Mouse (Mus musculus): ENCODE data around the gene Rgs19. TPM values are rescaled to one million over a fixed set of nuclear protein-coding genes. Genes with fewer than 3 reads are reported as not detected.

Gene Rgs19
- polyA plus RNA-seq, 1 experiment, result 260 TPM

DNA sequence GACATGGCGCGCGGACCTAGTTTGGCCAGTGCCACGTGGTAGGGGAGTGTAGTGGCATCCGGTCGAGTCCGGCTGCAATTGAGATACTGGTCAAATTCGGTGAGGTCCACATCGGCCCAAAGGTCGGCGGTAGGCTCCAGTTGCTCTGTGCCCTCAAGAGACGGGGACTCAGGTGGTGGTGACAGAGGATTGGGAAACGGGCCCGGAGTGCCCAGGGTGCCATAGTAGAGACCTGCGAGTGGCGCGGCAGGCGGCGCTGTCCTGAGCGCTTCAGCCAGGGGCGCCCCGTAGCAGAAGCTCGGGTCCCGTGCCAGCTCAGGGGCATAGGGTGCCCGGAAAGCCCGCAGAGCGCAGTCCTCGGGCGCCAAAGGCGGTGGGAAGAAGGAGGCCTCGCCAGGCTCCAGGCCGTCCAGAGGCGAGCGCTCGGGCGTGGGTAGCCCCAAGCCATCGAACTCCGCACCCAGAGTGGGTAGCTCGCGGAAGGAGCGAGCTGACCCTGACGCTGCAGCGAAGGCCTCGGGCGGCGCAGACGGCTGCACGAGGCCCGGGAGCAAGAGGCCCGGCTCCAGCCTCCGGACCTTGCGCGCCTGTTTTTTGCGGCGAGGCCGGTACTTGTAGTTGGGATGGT is 23.4 kb downstream of the Rgs19 start:
- Histone ChIP-seq H3K27ac (ENCODE audit: control insufficient read depth, insufficient read depth, low read length) (no peak overlapping the region), H3K4me3 (ENCODE audit: control insufficient read depth, insufficient read depth, low read length) (no peak overlapping the region), H3K36me3 (ENCODE audit: control insufficient read depth, insufficient read depth, low read length) (no peaks in the 10 kb centered on the region), H3K27me3 (ENCODE audit: control insufficient read depth, insufficient read depth, low read length) (peaks cover 16% of the 10 kb centered on the region; the same call in 1 of the 2 replicates), H3K4me1 (replicated peaks; ENCODE audit: control insufficient read depth, insufficient read depth, low read length) (no peaks in the 10 kb centered on the region)
- DNase-seq, result no peak
- TF ChIP-seq POLR2A (IDR thresholded peaks at IDR 0.05; ENCODE audit: control insufficient read depth, extremely low read depth, insufficient read depth, low read length, poor library complexity) (no peak), CTCF (IDR thresholded peaks at IDR 0.05; ENCODE audit: borderline replicate concordance, control insufficient read depth, extremely low read depth, insufficient read depth, low read length, poor library complexity) (no peak)
- WGBS, result 14% methylated on average over 56 of the region's 56 CpGs

DNA sequence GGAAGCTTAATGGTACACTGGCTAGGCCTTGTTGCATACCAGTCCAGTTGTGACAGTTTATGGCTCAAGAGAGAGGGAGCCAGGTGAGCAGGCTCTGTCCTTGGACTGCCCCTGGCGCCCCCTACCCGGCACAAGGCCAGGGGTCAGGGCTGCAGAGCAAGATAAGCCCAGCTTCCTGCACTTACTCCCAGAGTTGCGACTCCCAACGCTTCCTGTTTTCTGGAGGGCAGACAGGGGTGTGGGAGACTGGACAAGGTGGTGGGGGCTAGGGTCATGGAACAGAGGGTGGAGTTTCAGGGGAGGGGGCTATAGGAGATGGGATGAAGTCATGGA is 30.5 kb downstream of the Rgs19 start:
- TF ChIP-seq CTCF (IDR thresholded peaks at IDR 0.05; ENCODE audit: borderline replicate concordance, control insufficient read depth, extremely low read depth, insufficient read depth, low read length, poor library complexity) (no peak), POLR2A (IDR thresholded peaks at IDR 0.05; ENCODE audit: control insufficient read depth, extremely low read depth, insufficient read depth, low read length, poor library complexity) (no peak)
- Histone ChIP-seq H3K27me3 (ENCODE audit: control insufficient read depth, insufficient read depth, low read length) (no peaks in the 10 kb centered on the region), H3K27ac (ENCODE audit: control insufficient read depth, insufficient read depth, low read length) (no peak overlapping the region; the same call in 1 of the 2 replicates), H3K4me1 (replicated peaks; ENCODE audit: control insufficient read depth, insufficient read depth, low read length) (peaks cover 13% of the 10 kb centered on the region), H3K4me3 (ENCODE audit: control insufficient read depth, insufficient read depth, low read length) (no peak overlapping the region), H3K36me3 (ENCODE audit: control insufficient read depth, insufficient read depth, low read length) (no peaks in the 10 kb centered on the region)
- 45% methylated on average over 4 of the region's 4 CpGs for WGBS
- DNase-seq, result no peak

- H3K4me1 ChIP-seq (replicated peaks; ENCODE audit: control insufficient read depth, insufficient read depth, low read length), result peaks cover 13% of the 10 kb centered on the region
- no peak for DNase-seq
These were observed 31.0 kb downstream of the Rgs19 start for GRCm38 (mm10) chr2:181662620-181663297.

DNA sequence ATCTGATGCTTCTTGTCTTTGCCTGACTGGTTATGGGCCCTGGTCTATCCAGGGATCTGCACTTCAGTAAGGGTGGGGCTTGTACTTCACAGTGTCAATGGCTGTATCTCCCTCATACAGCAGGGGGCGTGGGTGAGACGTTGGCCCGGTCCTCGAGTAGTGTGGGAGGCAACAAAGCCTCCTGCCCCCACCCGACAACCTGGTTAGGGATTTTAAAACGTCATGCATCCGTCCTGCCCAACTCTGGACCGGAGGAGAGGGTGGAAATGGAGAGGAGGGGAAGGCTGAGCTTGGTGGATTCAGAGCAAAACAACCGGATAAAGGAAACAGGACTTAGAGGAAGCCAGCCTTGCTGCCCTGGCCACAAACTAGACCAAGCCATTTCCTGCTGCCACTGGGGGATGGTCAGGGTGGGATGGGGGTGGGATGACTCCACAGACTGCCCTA is 34.1 kb downstream of the Rgs19 start:
- H3K27ac ChIP-seq (ENCODE audit: control insufficient read depth, insufficient read depth, low read length), result no peak overlapping the region
- TF ChIP-seq POLR2A (IDR thresholded peaks at IDR 0.05; ENCODE audit: control insufficient read depth, extremely low read depth, insufficient read depth, low read length, poor library complexity) (no peak), CTCF (IDR thresholded peaks at IDR 0.05; ENCODE audit: borderline replicate concordance, control insufficient read depth, extremely low read depth, insufficient read depth, low read length, poor library complexity) (peak; percentile 62; the same call in 1 of the 2 replicates)
- DNase-seq, result peak; percentile 80
- H3K4me1 ChIP-seq (replicated peaks; ENCODE audit: control insufficient read depth, insufficient read depth, low read length), result peaks cover 13% of the 10 kb centered on the region
- peaks cover 17% of the 10 kb centered on the region for H3K36me3 ChIP-seq (ENCODE audit: control insufficient read depth, insufficient read depth, low read length)
- no peaks in the 10 kb centered on the region for H3K27me3 ChIP-seq (ENCODE audit: control insufficient read depth, insufficient read depth, low read length)
- no peak overlapping the region for H3K4me3 ChIP-seq (ENCODE audit: control insufficient read depth, insufficient read depth, low read length)
- WGBS, result 3% methylated on average over 9 of the region's 9 CpGs

More at GRCm38 (mm10) chr2:181662620-181663297, 31.0 kb downstream of the Rgs19 start:
- Histone ChIP-seq H3K36me3 (ENCODE audit: control insufficient read depth, insufficient read depth, low read length) (no peaks in the 10 kb centered on the region), H3K27ac (ENCODE audit: control insufficient read depth, insufficient read depth, low read length) (no peak overlapping the region), H3K27me3 (ENCODE audit: control insufficient read depth, insufficient read depth, low read length) (no peaks in the 10 kb centered on the region), H3K4me3 (ENCODE audit: control insufficient read depth, insufficient read depth, low read length) (no peak overlapping the region)
- TF ChIP-seq POLR2A (IDR thresholded peaks at IDR 0.05; ENCODE audit: control insufficient read depth, extremely low read depth, insufficient read depth, low read length, poor library complexity) (no peak), CTCF (IDR thresholded peaks at IDR 0.05; ENCODE audit: borderline replicate concordance, control insufficient read depth, extremely low read depth, insufficient read depth, low read length, poor library complexity) (no peak)
- 90% methylated on average over 3 of the region's 3 CpGs for WGBS

DNA sequence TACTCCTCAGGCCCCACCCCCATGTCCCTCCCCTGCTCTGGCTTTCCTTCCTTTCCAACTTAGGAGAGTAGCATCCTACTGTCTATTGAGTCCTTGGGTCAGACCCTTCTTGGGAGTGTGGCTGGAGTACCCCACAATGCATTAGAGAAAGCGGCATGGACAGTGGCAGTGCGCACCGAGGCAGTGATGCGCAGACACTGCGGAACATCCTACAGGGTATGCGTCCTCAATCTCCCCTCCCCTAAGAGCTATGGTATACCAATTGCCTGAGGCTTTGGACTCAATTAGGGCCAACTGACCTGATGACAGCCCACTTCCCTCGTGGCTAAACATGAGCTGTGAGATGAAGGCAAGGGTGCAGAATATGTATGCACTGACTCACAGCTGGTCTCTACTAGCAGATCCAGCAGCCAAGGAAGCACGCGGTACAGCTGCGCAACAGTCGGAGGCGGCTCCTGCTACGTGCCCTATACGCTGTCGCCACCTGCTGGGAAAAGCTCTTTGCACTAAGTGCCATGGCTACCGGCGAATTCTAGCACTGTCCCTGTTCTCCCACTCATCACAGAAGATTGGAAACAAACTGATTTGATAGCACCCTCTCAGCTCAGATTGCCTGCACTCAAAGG is 34.7 kb downstream of the Rgs19 start:
- no peak overlapping the region for H3K4me3 ChIP-seq (ENCODE audit: control insufficient read depth, insufficient read depth, low read length)
- no peak overlapping the region for H3K27ac ChIP-seq (ENCODE audit: control insufficient read depth, insufficient read depth, low read length)
- peak; percentile 62 for DNase-seq
- TF ChIP-seq CTCF (IDR thresholded peaks at IDR 0.05; ENCODE audit: borderline replicate concordance, control insufficient read depth, extremely low read depth, insufficient read depth, low read length, poor library complexity), result no peak
- no peak for TF ChIP-seq POLR2A (IDR thresholded peaks at IDR 0.05; ENCODE audit: control insufficient read depth, extremely low read depth, insufficient read depth, low read length, poor library complexity)
- no peaks in the 10 kb centered on the region for H3K27me3 ChIP-seq (ENCODE audit: control insufficient read depth, insufficient read depth, low read length)
- WGBS, result 29% methylated on average over 17 of the region's 17 CpGs
- H3K4me1 ChIP-seq (replicated peaks; ENCODE audit: control insufficient read depth, insufficient read depth, low read length), result peaks cover 13% of the 10 kb centered on the region
- peaks cover 19% of the 10 kb centered on the region for H3K36me3 ChIP-seq (ENCODE audit: control insufficient read depth, insufficient read depth, low read length)

DNA sequence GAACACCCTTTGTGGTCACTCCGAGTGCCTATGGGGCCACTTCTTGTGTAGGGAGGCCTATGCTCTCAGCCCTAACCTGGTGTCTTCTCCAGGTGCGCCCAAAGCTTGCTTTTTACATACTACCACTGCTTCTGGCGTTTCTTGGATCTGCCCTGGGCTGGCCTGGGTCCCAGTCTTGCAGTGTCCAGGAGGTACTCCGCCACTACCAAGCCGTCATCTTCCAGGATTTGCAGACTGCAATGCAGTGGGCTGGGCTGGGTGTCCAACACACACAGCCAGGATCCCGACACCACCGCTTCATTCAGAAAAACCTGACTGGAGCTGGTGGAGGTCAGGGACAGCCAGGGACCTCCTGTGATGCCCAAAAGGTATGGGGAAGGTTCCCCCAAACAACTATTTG is 35.2 kb downstream of the Rgs19 start:
- Histone ChIP-seq H3K4me1 (replicated peaks; ENCODE audit: control insufficient read depth, insufficient read depth, low read length) (peaks cover 13% of the 10 kb centered on the region), H3K27me3 (ENCODE audit: control insufficient read depth, insufficient read depth, low read length) (no peaks in the 10 kb centered on the region), H3K27ac (ENCODE audit: control insufficient read depth, insufficient read depth, low read length) (no peak overlapping the region), H3K4me3 (ENCODE audit: control insufficient read depth, insufficient read depth, low read length) (no peak overlapping the region), H3K36me3 (ENCODE audit: control insufficient read depth, insufficient read depth, low read length) (peaks cover 19% of the 10 kb centered on the region)
- TF ChIP-seq POLR2A (IDR thresholded peaks at IDR 0.05; ENCODE audit: control insufficient read depth, extremely low read depth, insufficient read depth, low read length, poor library complexity), result no peak
- TF ChIP-seq CTCF (IDR thresholded peaks at IDR 0.05; ENCODE audit: borderline replicate concordance, control insufficient read depth, extremely low read depth, insufficient read depth, low read length, poor library complexity), result no peak
- WGBS, result 91% methylated on average over 7 of the region's 7 CpGs
- DNase-seq, result no peak

All from thymus, adult 2 months (tissue).